Mouse (Mus musculus) stomach, embryonic 15.5 days (tissue): ENCODE results near the gene Adig. TPM values are rescaled to one million over a fixed set of nuclear protein-coding genes. Genes with fewer than 3 reads are reported as not detected.
A peak's percentile ranks its signal among the peaks of the same experiment; 100 is the strongest.

Source experiments
- ATAC-seq: fragments of 200-750 bp; cut with Nextera tagmentation; 2 replicates; pipeline ENCODE4 v1.8.0; 2017; ENCODE audit warnings: low read depth, moderate number of reproducible peaks, moderate TSS enrichment; ENCODE audit not compliant: insufficient read depth, low FRiP score
- H3K27ac ChIP-seq: fragments of 300-500 bp; sonication (generic); 2 replicates; pipeline ENCODE4 v1.5.1; 2015; ENCODE audit warnings: mild to moderate bottlenecking, inconsistent platforms
- H3K27me3 ChIP-seq: fragments of 300-500 bp; sonication (generic); replicated peaks from 2 replicates; pipeline ENCODE4 v1.6.1; 2015; ENCODE audit warnings: inconsistent platforms
- H3K36me3 ChIP-seq: fragments of 300-500 bp; sonication (generic); 2 replicates; pipeline ENCODE4 v1.6.1; 2015; ENCODE audit warnings: inconsistent platforms
- H3K4me1 ChIP-seq: fragments of 300-500 bp; sonication (generic); 2 replicates; pipeline ENCODE4 v1.6.1; 2015; ENCODE audit warnings: inconsistent platforms
- H3K4me2 ChIP-seq: fragments of 300-500 bp; sonication (generic); 2 replicates; pipeline ENCODE4 v1.6.1; 2015; ENCODE audit warnings: mild to moderate bottlenecking, inconsistent platforms
- H3K4me3 ChIP-seq: fragments of 300-500 bp; sonication (generic); replicated peaks from 2 replicates; pipeline ENCODE4 v1.5.1; 2015; ENCODE audit warnings: inconsistent platforms
- H3K9ac ChIP-seq: fragments of 300-500 bp; sonication (generic); 2 replicates; pipeline ENCODE4 v1.6.1; 2015; ENCODE audit warnings: inconsistent platforms
- H3K9me3 ChIP-seq: fragments of 300-500 bp; sonication (generic); 2 replicates; pipeline ENCODE4 v1.6.1; 2016; ENCODE audit warnings: inconsistent platforms
- WGBS: fragments of 180-500 bp; shearing (Covaris S2); methylation state at CpG from one replicate; pipeline ENCODE4 v1.1.7; 2015; 5-methylcytosine and 5-hydroxymethylcytosine counted together
- polyA plus RNA-seq: library from polyadenylated mRNA; unstranded; fragments of >200 nt; fragmentation: Nextera tagmentation; extraction: Ambion mirVana; gene quantifications from 2 replicates; pipeline ENCODE4 v1.2.1, GENCODE M21; 2015

The Adig gene
- polyA plus RNA-seq, 1 experiment from 2014 or later, result 0.77 TPM

- 0 out of 2 replicates have a peak, but pooled peaks have one; percentile 25 for ATAC-seq
- Histone ChIP-seq H3K27me3 (0 out of 2 replicates have a peak, but pooled peaks cover 4% of the 10 kb centered on the region), H3K36me3 (no peaks in the 10 kb centered on the region), H3K9ac (no peak overlapping the region), H3K4me2 (peak overlapping the region; percentile 21; the same call in 1 of the 2 replicates), H3K4me1 (no peaks in the 10 kb centered on the region), H3K4me3 (no peak overlapping the region), H3K27ac (no peak overlapping the region), H3K9me3 (no peaks in the 10 kb centered on the region)
- WGBS, result 7% methylated on average over 17 of the region's 17 CpGs
Measured at GRCm38 (mm10) chr2:158546751-158547150, 44.3 kb downstream of the Adig start.

- H3K4me2 ChIP-seq, result no peak overlapping the region
- H3K4me1 ChIP-seq, result no peaks in the 10 kb centered on the region
- 3% methylated on average over 3 of the region's 3 CpGs for WGBS
- peaks cover 19% of the 10 kb centered on the region for H3K27me3 ChIP-seq
- no peak overlapping the region for H3K27ac ChIP-seq
- H3K9ac ChIP-seq, result no peak overlapping the region
- 0 out of 2 replicates have a peak, but pooled peaks have one; percentile 47 for ATAC-seq
- no peaks in the 10 kb centered on the region for H3K9me3 ChIP-seq
- no peaks in the 10 kb centered on the region for H3K36me3 ChIP-seq
- no peak overlapping the region for H3K4me3 ChIP-seq
Measured at GRCm38 (mm10) chr2:158550067-158550466, 47.7 kb downstream of the Adig start.

DNA sequence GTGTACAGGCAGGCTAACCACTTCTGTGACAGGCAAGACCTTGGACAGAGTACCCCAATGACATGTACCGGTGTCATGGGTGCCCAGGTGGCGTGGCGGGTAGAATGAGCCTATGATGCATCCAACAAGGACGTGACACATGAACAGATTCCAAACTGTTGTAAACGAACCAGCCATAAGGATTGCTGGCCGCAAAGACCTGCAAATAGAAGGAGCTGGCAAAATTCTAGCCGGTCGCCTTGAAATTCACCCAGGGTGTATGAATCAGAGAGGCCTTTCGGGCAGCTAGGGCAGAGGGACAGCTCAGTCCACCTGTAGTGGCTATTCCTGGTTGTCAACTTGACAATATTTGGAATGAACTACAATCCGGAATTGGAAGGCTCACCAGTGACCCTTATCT, 52.0 kb downstream of the Adig start:
- Histone ChIP-seq H3K36me3 (no peaks in the 10 kb centered on the region), H3K4me2 (no peak overlapping the region), H3K9me3 (no peaks in the 10 kb centered on the region), H3K27me3 (peaks cover 17% of the 10 kb centered on the region), H3K4me3 (no peak overlapping the region), H3K4me1 (0 out of 2 replicates have a peak, but pooled peaks cover 6% of the 10 kb centered on the region), H3K9ac (no peak overlapping the region), H3K27ac (no peak overlapping the region)
- no peak for ATAC-seq
- 21% methylated on average over 10 of the region's 10 CpGs for WGBS

GRCm38 (mm10) chr2:158555252-158555651, 52.8 kb downstream of the Adig start:
- no peak overlapping the region for H3K27ac ChIP-seq
- no peak overlapping the region for H3K4me3 ChIP-seq
- ATAC-seq, result no peak
- no peak overlapping the region for H3K9ac ChIP-seq
- no peaks in the 10 kb centered on the region for H3K36me3 ChIP-seq
- 3% methylated on average over 7 of the region's 7 CpGs for WGBS
- H3K9me3 ChIP-seq, result no peaks in the 10 kb centered on the region
- H3K4me2 ChIP-seq, result no peak overlapping the region
- peaks cover 17% of the 10 kb centered on the region for H3K27me3 ChIP-seq
- H3K4me1 ChIP-seq, result 0 out of 2 replicates have a peak, but pooled peaks cover 6% of the 10 kb centered on the region

DNA sequence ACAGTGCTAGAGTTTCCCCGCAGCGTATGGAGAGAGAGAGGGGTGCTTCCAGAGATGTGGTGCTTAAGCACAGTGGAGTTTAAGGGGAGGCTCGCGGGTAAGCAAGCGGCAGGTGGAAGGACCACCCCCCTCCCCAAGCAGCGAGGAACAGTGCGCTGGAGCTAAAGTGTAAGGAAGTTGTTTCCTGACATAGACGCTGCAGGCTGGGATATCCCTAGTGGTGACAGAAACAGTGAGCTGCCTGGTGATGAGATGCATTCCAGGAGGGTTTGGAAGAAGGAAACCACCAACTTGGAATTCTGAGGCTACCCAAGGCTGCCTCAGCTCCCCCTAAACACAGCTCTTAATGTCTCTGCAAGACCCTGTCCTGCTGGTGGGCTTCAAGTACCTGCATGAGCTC, 53.4 kb downstream of the Adig start:
- no peaks in the 10 kb centered on the region for H3K36me3 ChIP-seq
- 0 out of 2 replicates have a peak, but pooled peaks cover 6% of the 10 kb centered on the region for H3K4me1 ChIP-seq
- WGBS, result 2% methylated on average over 8 of the region's 8 CpGs
- ATAC-seq, result no peak
- no peak overlapping the region; the same call in 1 of the 2 replicates for H3K4me3 ChIP-seq
- H3K9me3 ChIP-seq, result no peaks in the 10 kb centered on the region
- H3K27me3 ChIP-seq, result peaks cover 17% of the 10 kb centered on the region
- no peak overlapping the region for H3K27ac ChIP-seq
- peak overlapping the region; percentile 46 for H3K4me2 ChIP-seq
- no peak overlapping the region for H3K9ac ChIP-seq

DNA sequence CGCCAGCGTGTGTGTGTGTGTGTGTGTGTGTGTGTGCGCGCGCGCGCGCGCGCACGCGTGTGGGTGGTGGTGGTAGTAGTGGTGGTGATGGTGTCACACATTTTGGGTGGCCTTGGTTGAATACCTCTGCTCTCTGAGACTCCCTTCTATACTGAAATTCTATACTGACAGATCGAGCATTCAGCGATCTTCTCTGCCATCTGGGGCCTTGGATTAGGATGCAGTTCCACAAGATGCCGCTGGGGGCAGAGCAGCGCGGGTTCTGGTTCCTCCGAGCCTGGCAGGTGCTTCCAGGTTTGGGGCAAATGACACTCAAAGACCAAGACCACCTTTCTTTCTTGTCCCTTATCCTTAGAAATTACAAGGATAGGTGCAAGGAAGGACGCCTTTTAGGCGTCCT, 53.8 kb downstream of the Adig start:
- H3K4me2 ChIP-seq, result peak overlapping the region; percentile 46
- no peak overlapping the region; the same call in 1 of the 2 replicates for H3K4me3 ChIP-seq
- no peak overlapping the region for H3K9ac ChIP-seq
- no peak overlapping the region for H3K27ac ChIP-seq
- 0 out of 2 replicates have a peak, but pooled peaks cover 6% of the 10 kb centered on the region for H3K4me1 ChIP-seq
- 1% methylated on average over 20 of the region's 20 CpGs for WGBS
- no peaks in the 10 kb centered on the region for H3K9me3 ChIP-seq
- H3K36me3 ChIP-seq, result no peaks in the 10 kb centered on the region
- no peak for ATAC-seq
- peaks cover 17% of the 10 kb centered on the region for H3K27me3 ChIP-seq

DNA sequence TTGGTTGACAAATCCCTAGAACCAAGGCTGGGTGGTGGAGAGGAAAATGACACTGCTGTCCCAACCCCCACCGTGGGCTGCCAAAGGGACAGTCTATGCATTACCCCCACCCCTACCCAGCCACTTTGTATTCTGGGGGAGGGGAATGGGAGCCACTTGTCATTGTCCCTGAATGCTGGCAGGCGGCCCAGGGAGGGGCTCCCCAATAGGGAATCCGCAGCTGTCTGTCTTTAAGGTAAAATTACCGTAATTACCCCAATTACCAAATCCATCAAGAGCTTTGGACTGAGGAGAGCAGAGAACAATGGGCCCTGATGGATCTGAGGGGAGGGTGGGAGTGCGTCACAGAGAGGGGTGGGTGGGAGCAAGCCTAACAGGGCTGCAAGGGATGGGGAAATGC, 54.3 kb downstream of the Adig start:
- Histone ChIP-seq H3K27me3 (peaks cover 17% of the 10 kb centered on the region), H3K4me3 (no peak overlapping the region), H3K4me2 (no peak overlapping the region), H3K36me3 (no peaks in the 10 kb centered on the region), H3K27ac (no peak overlapping the region), H3K9ac (no peak overlapping the region), H3K4me1 (0 out of 2 replicates have a peak, but pooled peaks cover 6% of the 10 kb centered on the region), H3K9me3 (no peaks in the 10 kb centered on the region)
- ATAC-seq, result no peak
- WGBS, result 8% methylated on average over 5 of the region's 5 CpGs

Other genes with a start within 250 kb of the Adig start
- not detected in 2 replicates for gene Bpi, start 244.5 kb upstream of the Adig start, polyA plus RNA-seq
- gene Lbp, start 196.1 kb upstream of the Adig start, polyA plus RNA-seq, result 6.0 and 8.2 TPM in 2 replicates
- gene Snhg11, start 127.0 kb upstream of the Adig start, polyA plus RNA-seq, result 5.9 and 6.9 TPM in 2 replicates
- gene Ralgapb, start 92.8 kb upstream of the Adig start, polyA plus RNA-seq, result 14.8 and 17.9 TPM in 2 replicates
- 1.9 and 2.9 TPM in 2 replicates for gene Arhgap40, start 10.2 kb downstream of the Adig start, polyA plus RNA-seq
- gene Slc32a1, start 108.2 kb downstream of the Adig start, polyA plus RNA-seq, result not detected in 2 replicates
- gene Actr5, start 122.3 kb downstream of the Adig start, polyA plus RNA-seq, result 8.7 and 9.7 TPM in 2 replicates
- gene Ppp1r16b, start 162.8 kb downstream of the Adig start, polyA plus RNA-seq, result 3.8 and 4.2 TPM in 2 replicates